Mouse (Mus musculus): ENCODE data around the gene Asb15. TPM values are rescaled to one million over a fixed set of nuclear protein-coding genes. Genes with fewer than 3 reads are reported as not detected.

Gene Asb15
- polyA plus RNA-seq, 1 experiment from 2014 or later, result not detected

DNA sequence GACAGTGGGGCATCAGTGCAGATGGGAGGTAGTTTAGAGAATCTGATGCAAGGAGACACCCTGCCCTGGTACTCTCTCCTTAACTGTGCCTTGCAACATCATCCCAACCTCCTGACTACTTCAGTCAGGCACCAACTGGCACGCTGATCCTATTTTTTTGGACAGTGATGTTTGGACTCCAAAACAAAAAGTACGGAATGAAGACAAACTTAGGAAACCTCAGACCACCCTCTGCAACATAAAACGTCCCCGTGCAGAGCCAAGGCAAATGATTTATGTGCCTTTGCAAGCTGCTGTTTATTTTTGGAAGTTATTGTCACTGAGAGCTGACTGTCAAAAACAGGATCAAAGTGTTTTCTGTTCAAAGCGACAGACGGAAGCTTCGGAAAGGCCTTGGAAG is 24.1 kb downstream of the Asb15 start:
- no peak for DNase-seq (ENCODE audit: low spot score)
- no peaks in the 10 kb centered on the region for H3K36me3 ChIP-seq (ENCODE audit: control insufficient read depth, insufficient read depth, low read length)
- H3K27ac ChIP-seq (ENCODE audit: low read depth, low read length), result no peak overlapping the region
- H3K9ac ChIP-seq (ENCODE audit: low read depth, low read length), result no peak overlapping the region
- H3K4me1 ChIP-seq (replicated peaks; ENCODE audit: control insufficient read depth, insufficient read depth, low read length), result no peaks in the 10 kb centered on the region
- H3K9me3 ChIP-seq (ENCODE audit: control insufficient read depth, low read length), result no peaks in the 10 kb centered on the region
- no peak overlapping the region for H3K4me2 ChIP-seq
- ATAC-seq (replicated peaks; ENCODE audit: low FRiP score), result no peak
- H3K4me3 ChIP-seq (ENCODE audit: low read depth, low read length), result no peak overlapping the region
- WGBS, result 52% methylated on average over 7 of the region's 7 CpGs
- H3K27me3 ChIP-seq (replicated peaks; ENCODE audit: control insufficient read depth, insufficient read depth, low read length), result no peaks in the 10 kb centered on the region

- Histone ChIP-seq H3K4me2 (no peak overlapping the region), H3K27ac (ENCODE audit: low read depth, low read length) (no peak overlapping the region), H3K4me1 (replicated peaks; ENCODE audit: control insufficient read depth, insufficient read depth, low read length) (no peaks in the 10 kb centered on the region), H3K9ac (ENCODE audit: low read depth, low read length) (no peak overlapping the region), H3K27me3 (replicated peaks; ENCODE audit: control insufficient read depth, insufficient read depth, low read length) (no peaks in the 10 kb centered on the region), H3K36me3 (ENCODE audit: control insufficient read depth, insufficient read depth, low read length) (no peaks in the 10 kb centered on the region), H3K9me3 (ENCODE audit: control insufficient read depth, low read length) (no peaks in the 10 kb centered on the region), H3K4me3 (ENCODE audit: low read depth, low read length) (no peak overlapping the region)
- DNase-seq (ENCODE audit: low spot score) (no peak), ATAC-seq (replicated peaks; ENCODE audit: low FRiP score) (no peak)
- 68% methylated on average over 11 of the region's 11 CpGs for WGBS
Observed at GRCm38 (mm10) chr6:24554427-24555086, 26.6 kb downstream of the Asb15 start.

- 80% methylated on average over 2 of the region's 2 CpGs for WGBS
- H3K36me3 ChIP-seq (ENCODE audit: control insufficient read depth, insufficient read depth, low read length), result no peaks in the 10 kb centered on the region
- no peaks in the 10 kb centered on the region for H3K27me3 ChIP-seq (replicated peaks; ENCODE audit: control insufficient read depth, insufficient read depth, low read length)
- no peak overlapping the region for H3K4me3 ChIP-seq (ENCODE audit: low read depth, low read length)
- ATAC-seq (replicated peaks; ENCODE audit: low FRiP score) (no peak), DNase-seq (ENCODE audit: low spot score) (no peak)
- no peaks in the 10 kb centered on the region for H3K9me3 ChIP-seq (ENCODE audit: control insufficient read depth, low read length)
- no peak overlapping the region for H3K4me2 ChIP-seq
- H3K27ac ChIP-seq (ENCODE audit: low read depth, low read length), result no peak overlapping the region
- H3K4me1 ChIP-seq (replicated peaks; ENCODE audit: control insufficient read depth, insufficient read depth, low read length), result no peaks in the 10 kb centered on the region
- no peak overlapping the region for H3K9ac ChIP-seq (ENCODE audit: low read depth, low read length)
Observed at GRCm38 (mm10) chr6:24555488-24555887, 27.5 kb downstream of the Asb15 start.

GRCm38 (mm10) chr6:24564081-24564480 is 36.1 kb downstream of the Asb15 start:
- DNase-seq (ENCODE audit: low spot score) (no peak), ATAC-seq (replicated peaks; ENCODE audit: low FRiP score) (no peak)
- WGBS, result 69% methylated on average over 9 of the region's 9 CpGs
- Histone ChIP-seq H3K27me3 (replicated peaks; ENCODE audit: control insufficient read depth, insufficient read depth, low read length) (no peaks in the 10 kb centered on the region), H3K9me3 (ENCODE audit: control insufficient read depth, low read length) (no peaks in the 10 kb centered on the region), H3K36me3 (ENCODE audit: control insufficient read depth, insufficient read depth, low read length) (no peaks in the 10 kb centered on the region), H3K27ac (ENCODE audit: low read depth, low read length) (no peak overlapping the region), H3K9ac (ENCODE audit: low read depth, low read length) (no peak overlapping the region), H3K4me1 (replicated peaks; ENCODE audit: control insufficient read depth, insufficient read depth, low read length) (no peaks in the 10 kb centered on the region), H3K4me3 (ENCODE audit: low read depth, low read length) (no peak overlapping the region), H3K4me2 (no peak overlapping the region)

DNA sequence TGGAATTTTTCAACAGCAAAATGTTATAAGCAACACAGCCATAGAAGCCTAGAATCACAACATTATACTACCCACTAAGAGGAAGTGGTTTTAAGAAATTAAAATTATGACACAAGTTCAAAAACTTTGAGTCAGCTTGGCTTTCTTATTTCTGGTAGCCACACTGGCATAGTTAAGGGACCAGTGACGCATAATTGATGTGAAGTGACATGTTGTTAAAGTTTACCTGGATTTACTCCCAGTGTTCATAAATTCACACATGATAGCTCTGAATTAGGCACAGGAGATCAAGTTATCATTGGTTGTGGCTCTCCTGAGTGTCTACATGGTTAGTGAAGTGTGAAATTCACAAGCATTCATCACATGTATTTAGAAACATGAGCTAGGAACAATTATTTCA is 36.9 kb downstream of the Asb15 start:
- Histone ChIP-seq H3K9me3 (ENCODE audit: control insufficient read depth, low read length) (no peaks in the 10 kb centered on the region), H3K4me1 (replicated peaks; ENCODE audit: control insufficient read depth, insufficient read depth, low read length) (no peaks in the 10 kb centered on the region; the same call in 1 of the 2 replicates), H3K27ac (ENCODE audit: low read depth, low read length) (no peak overlapping the region), H3K4me3 (ENCODE audit: low read depth, low read length) (no peak overlapping the region), H3K27me3 (replicated peaks; ENCODE audit: control insufficient read depth, insufficient read depth, low read length) (no peaks in the 10 kb centered on the region), H3K9ac (ENCODE audit: low read depth, low read length) (no peak overlapping the region), H3K36me3 (ENCODE audit: control insufficient read depth, insufficient read depth, low read length) (no peaks in the 10 kb centered on the region), H3K4me2 (no peak overlapping the region)
- DNase-seq (ENCODE audit: low spot score) (no peak), ATAC-seq (replicated peaks; ENCODE audit: low FRiP score) (no peak)
- 87% methylated on average over 1 of the region's 1 CpGs for WGBS

DNA sequence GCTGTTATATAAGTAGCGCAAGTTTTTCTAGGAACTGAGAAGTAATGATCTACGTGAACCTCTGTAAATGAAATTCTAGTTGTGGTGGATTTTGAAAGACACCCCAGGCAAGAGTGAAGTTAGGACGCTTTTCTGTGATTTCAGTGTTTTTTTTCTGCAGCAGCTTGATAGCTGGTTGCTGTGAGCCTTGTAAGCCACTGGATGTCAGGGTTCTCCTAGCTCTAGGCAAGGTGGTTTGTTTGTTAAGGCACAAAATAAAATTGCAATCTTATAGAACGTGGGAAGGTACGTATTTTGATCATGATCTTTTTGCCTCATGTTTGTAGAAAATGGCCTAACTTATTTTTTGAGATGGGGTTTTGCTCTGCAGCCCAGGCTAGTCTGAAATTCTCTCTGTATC is 41.0 kb downstream of the Asb15 start:
- no peak overlapping the region for H3K4me2 ChIP-seq
- H3K36me3 ChIP-seq (ENCODE audit: control insufficient read depth, insufficient read depth, low read length), result no peaks in the 10 kb centered on the region
- no peaks in the 10 kb centered on the region for H3K9me3 ChIP-seq (ENCODE audit: control insufficient read depth, low read length)
- no peak overlapping the region for H3K27ac ChIP-seq (ENCODE audit: low read depth, low read length)
- H3K9ac ChIP-seq (ENCODE audit: low read depth, low read length), result no peak overlapping the region
- ATAC-seq (replicated peaks; ENCODE audit: low FRiP score) (no peak), DNase-seq (ENCODE audit: low spot score) (no peak)
- no peaks in the 10 kb centered on the region; the same call in 1 of the 2 replicates for H3K4me1 ChIP-seq (replicated peaks; ENCODE audit: control insufficient read depth, insufficient read depth, low read length)
- no peaks in the 10 kb centered on the region for H3K27me3 ChIP-seq (replicated peaks; ENCODE audit: control insufficient read depth, insufficient read depth, low read length)
- 74% methylated on average over 5 of the region's 5 CpGs for WGBS
- no peak overlapping the region for H3K4me3 ChIP-seq (ENCODE audit: low read depth, low read length)

DNA sequence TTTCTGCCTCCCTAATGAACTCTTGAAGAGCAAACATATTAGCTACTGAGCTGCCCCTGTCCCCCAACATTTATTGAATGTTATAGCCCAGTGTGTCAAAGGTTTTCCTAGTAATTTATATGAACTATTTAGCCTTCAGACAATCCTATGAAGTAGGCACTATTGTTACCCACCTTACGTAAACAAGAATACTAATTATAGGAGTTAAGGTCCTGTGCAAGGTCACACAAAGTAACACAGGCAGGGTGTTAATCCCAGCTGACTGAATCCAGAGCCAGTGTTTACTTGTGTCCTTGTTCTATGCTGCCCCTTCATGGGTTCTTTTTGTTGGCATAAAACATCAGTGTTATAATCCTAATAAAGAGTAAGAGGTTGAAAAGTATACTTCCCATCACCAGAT is 41.8 kb downstream of the Asb15 start:
- Histone ChIP-seq H3K4me1 (replicated peaks; ENCODE audit: control insufficient read depth, insufficient read depth, low read length) (no peaks in the 10 kb centered on the region; the same call in 1 of the 2 replicates), H3K9ac (ENCODE audit: low read depth, low read length) (no peak overlapping the region), H3K27ac (ENCODE audit: low read depth, low read length) (no peak overlapping the region), H3K4me3 (ENCODE audit: low read depth, low read length) (no peak overlapping the region), H3K9me3 (ENCODE audit: control insufficient read depth, low read length) (no peaks in the 10 kb centered on the region), H3K4me2 (no peak overlapping the region), H3K36me3 (ENCODE audit: control insufficient read depth, insufficient read depth, low read length) (no peaks in the 10 kb centered on the region), H3K27me3 (replicated peaks; ENCODE audit: control insufficient read depth, insufficient read depth, low read length) (no peaks in the 10 kb centered on the region)
- ATAC-seq (replicated peaks; ENCODE audit: low FRiP score), result no peak
- WGBS, result 80% methylated on average over 1 of the region's 1 CpGs
- no peak for DNase-seq (ENCODE audit: low spot score)

DNA sequence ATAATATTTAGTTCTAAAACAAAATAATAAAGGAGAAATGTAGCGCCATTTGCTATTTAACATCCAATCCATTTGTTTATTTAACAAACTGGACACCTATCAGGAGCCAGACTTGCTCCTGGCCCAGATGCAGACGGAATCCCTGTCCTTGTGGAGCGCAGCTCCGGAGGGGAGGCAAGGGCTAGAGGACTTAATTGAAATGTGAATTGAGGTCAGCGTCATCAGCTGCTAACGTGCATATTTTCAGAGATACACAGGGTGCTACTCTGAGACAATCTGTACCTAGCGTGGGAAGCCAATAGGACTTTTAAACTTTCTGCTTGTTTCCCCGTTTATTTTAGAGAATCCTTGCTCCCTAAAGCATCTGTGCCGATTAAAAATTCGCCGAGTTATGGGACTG is 42.3 kb downstream of the Asb15 start:
- no peaks in the 10 kb centered on the region; the same call in 1 of the 2 replicates for H3K4me1 ChIP-seq (replicated peaks; ENCODE audit: control insufficient read depth, insufficient read depth, low read length)
- 74% methylated on average over 11 of the region's 11 CpGs for WGBS

DNA sequence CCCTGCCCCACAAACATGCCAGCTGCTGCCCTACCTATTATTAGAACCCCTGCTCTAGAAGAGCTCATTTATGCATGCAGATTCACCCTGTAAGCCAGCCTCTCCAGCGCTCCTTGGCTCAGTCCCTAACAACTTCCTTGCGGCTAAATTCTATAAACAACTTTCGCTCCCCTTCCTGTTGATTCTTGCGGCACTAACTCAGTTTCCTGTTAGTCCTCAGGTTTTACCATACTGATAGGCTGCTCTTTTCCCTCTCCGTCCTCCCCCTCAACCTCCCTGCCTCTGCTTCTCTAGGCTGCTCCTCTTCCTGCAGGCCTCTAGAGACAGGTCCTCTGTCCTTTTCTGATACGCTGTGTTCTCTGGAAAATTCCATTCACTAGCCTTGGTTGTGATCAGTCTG is 43.2 kb downstream of the Asb15 start:
- H3K4me1 ChIP-seq (replicated peaks; ENCODE audit: control insufficient read depth, insufficient read depth, low read length), result no peaks in the 10 kb centered on the region; the same call in 1 of the 2 replicates
- H3K9me3 ChIP-seq (ENCODE audit: control insufficient read depth, low read length), result no peaks in the 10 kb centered on the region
- no peak overlapping the region for H3K4me2 ChIP-seq
- ATAC-seq (replicated peaks; ENCODE audit: low FRiP score), result no peak; the same call in 1 of the 2 replicates
- no peaks in the 10 kb centered on the region for H3K27me3 ChIP-seq (replicated peaks; ENCODE audit: control insufficient read depth, insufficient read depth, low read length)
- H3K9ac ChIP-seq (ENCODE audit: low read depth, low read length), result no peak overlapping the region
- no peak overlapping the region for H3K4me3 ChIP-seq (ENCODE audit: low read depth, low read length)
- no peaks in the 10 kb centered on the region for H3K36me3 ChIP-seq (ENCODE audit: control insufficient read depth, insufficient read depth, low read length)
- H3K27ac ChIP-seq (ENCODE audit: low read depth, low read length), result peak overlapping the region; percentile 15; the same call in 1 of the 2 replicates
- DNase-seq (ENCODE audit: low spot score), result no peak
- WGBS, result 49% methylated on average over 6 of the region's 6 CpGs

More for the DNA sequence above, 42.3 kb downstream of the Asb15 start:
- ATAC-seq (replicated peaks; ENCODE audit: low FRiP score) (no peak), DNase-seq (ENCODE audit: low spot score) (no peak)
- no peak overlapping the region for H3K4me3 ChIP-seq (ENCODE audit: low read depth, low read length)
- H3K27me3 ChIP-seq (replicated peaks; ENCODE audit: control insufficient read depth, insufficient read depth, low read length), result no peaks in the 10 kb centered on the region
- H3K4me2 ChIP-seq, result no peak overlapping the region
- no peaks in the 10 kb centered on the region for H3K36me3 ChIP-seq (ENCODE audit: control insufficient read depth, insufficient read depth, low read length)
- no peak overlapping the region for H3K9ac ChIP-seq (ENCODE audit: low read depth, low read length)
- no peak overlapping the region for H3K27ac ChIP-seq (ENCODE audit: low read depth, low read length)
- no peaks in the 10 kb centered on the region for H3K9me3 ChIP-seq (ENCODE audit: control insufficient read depth, low read length)

All from liver, embryonic 11.5 days (tissue).